Mouse (Mus musculus): Measurements from ENCODE around the gene Foxn2.

DNA sequence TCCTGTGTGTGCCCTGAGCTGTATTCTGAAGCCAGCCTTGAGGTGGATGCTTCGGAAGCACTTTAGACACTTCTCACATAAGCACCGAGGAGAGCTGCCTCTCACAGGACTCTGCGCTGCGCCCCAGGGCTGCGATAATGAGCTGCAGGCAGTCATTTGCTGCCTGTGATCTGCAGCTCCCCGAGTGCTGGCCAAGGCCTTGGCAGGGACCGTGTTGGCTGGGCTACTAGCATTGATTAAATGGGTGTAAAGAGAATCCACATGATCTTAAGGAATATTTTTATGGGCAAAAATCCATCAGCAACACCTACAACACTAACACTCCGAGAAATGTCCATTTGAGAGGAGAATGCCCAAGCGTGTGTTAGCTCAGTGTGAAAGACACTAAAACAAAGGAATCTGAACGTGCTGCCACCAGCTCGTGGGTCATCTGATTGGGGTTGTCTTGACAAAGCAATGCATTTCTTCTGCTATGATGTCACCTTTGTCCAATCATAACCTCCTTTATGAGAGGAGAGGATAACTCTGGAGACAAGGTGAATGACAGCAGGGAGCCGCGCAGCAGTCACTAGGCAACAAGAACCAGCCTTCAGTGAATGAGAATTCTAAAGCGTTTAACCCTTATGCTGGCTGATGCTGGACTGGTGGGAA, 53.7 kb downstream of the Foxn2 start:
- no peak for TF ChIP-seq CTCF (IDR thresholded peaks at IDR 0.05; ENCODE audit: borderline replicate concordance, extremely low read depth, insufficient read depth, insufficient read length)
- peak; percentile 5; the same call in 1 of the 2 replicates for TF ChIP-seq POLR2A (IDR thresholded peaks at IDR 0.05; ENCODE audit: borderline replicate concordance, extremely low read depth, insufficient read depth, insufficient read length, poor library complexity, severe bottlenecking)

Data from brain, embryonic 14.5 days (tissue).